Mouse (Mus musculus) spleen, postnatal 36 days (tissue): ENCODE measurements around the gene Prpf31.
A peak's percentile ranks its signal among the peaks of the same experiment; 100 is the strongest.
"Not testable (repeated sequence)": the region's sequence is repeated elsewhere in the genome, so short reads cannot be mapped to it uniquely, and the experiment has no call there.

Experiments
- DNase-seq, 2 experiments: peaks; one replicate each; pipeline ENCODE4 v3.0.0; 2022; ENCODE audit warnings: low spot score in 2 of 2, mixed read lengths in 1 of 2

Prpf31 gene

GRCm38 (mm10) chr7:3629543-3630477 is at the start of gene Prpf31, which contains the start of gene Tfpt:
Prpf31 (plus strand) TSS chr7:3629985.
Tfpt (minus strand) TSS chr7:3629929.
- peak; percentile 91 to 93 for DNase-seq

- DNase-seq: no peak
Observed at GRCm38 (mm10) chr7:3580029-3580428, 49.8 kb upstream of the Prpf31 start.

DNA sequence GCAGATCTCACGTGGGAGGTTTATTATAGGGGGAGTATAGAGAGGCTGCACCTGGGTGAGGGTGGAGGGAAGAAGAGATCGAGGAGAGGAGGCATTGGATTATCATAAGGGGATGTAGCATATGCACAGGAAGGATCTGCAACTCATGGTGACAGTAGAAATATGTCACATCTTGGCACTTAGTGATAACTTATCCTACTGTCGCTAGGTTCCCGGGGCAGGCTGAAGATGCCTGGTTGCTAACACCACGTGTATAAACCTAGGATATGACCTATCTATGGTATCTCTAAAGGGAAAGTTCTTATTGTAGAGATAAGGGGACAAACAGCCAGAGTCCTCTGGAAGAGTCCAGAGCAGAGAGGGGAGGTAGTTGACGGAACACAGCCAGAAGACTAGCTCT is 44.0 kb upstream of the Prpf31 start:
- DNase-seq: no peak

DNA sequence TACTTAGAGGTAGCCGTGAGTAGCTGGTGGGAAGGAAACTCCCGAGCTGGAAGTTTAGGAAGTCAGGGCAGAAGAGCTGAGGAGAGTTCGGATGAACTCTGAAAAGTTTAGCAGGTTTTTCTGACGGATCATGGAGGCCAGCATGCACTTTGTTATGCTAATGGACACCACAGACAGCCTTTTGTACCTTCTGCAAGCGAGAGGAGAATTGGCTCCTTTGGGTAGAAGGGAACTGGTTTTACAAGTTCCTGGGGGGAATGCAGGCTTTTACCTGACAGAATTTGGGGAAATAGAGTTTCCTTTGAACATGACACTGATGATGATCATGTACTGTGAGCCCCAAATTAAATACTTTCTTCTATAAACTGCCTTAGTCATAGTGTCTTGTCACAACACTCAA is 43.5 kb upstream of the Prpf31 start:
- no peak for DNase-seq

DNA sequence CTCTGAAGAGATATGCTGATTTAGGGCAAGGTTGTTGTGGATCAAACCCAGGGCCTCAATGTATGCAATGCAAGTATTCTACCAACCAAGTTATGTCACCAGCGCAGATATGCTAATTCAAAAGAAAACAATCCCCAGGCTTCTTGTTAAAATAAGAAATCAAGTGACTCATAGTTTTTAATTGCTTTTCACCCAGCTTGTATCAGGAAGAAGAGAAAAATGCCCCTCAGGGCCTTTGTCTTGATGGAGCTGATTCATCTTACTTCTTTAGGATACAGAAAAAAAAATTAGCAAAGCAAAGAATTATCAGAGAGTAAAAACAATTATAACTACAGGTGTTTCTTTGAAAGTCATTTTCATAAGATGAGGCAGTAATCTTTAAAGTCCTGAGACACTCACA is 42.5 kb upstream of the Prpf31 start:
- DNase-seq: no peak

GRCm38 (mm10) chr7:3590550-3590949 is 39.2 kb upstream of the Prpf31 start:
- DNase-seq: no peak

GRCm38 (mm10) chr7:3591534-3591933 is 38.3 kb upstream of the Prpf31 start:
- no peak for DNase-seq

DNA sequence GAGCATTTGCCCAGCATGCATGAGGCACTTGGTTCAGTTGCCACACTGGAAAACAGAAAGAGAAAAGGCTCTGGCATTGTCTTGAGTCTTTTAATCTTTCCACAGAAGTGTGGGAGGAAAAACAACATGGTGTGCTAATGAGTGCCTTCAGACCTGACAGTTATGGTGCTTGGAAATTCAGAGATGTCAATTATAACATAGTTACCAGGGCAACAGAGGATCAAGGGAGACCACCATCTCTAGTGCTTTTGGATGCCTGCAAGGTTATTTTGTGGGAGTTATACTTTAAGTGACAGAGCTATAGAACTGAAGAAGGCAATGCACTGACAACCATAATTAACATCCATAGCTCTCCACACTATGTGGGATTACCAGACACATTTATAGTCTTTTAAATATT is 35.9 kb upstream of the Prpf31 start:
- no peak for DNase-seq

- no peak for DNase-seq
Observed at GRCm38 (mm10) chr7:3594686-3595085, 35.1 kb upstream of the Prpf31 start.

DNA sequence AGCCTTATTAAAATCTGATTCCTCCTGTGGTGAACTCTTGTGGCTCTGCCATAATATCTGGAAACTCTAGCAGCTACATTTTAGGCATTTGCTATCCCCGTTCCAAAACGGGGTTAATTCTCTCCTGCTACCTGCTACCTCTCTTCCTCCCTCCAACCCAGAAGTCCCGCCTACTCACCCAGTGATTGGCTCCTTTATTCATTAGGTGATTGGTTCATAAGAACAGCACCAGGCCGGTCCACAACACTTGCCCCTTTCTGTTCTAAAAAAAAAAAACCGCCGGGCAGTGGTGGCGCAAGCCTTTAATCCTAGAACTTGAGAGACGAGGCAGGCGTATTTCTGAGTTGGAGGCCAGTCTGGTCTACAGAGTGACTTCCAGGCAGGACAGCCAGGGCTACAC is 34.6 kb upstream of the Prpf31 start:
- DNase-seq: peak; percentile 48 to 49

GRCm38 (mm10) chr7:3597755-3598154 is 32.0 kb upstream of the Prpf31 start:
- not testable (repeated sequence) for DNase-seq

- DNase-seq: peak; percentile 53 to 65
Observed at GRCm38 (mm10) chr7:3601119-3601518, 28.7 kb upstream of the Prpf31 start.

DNA sequence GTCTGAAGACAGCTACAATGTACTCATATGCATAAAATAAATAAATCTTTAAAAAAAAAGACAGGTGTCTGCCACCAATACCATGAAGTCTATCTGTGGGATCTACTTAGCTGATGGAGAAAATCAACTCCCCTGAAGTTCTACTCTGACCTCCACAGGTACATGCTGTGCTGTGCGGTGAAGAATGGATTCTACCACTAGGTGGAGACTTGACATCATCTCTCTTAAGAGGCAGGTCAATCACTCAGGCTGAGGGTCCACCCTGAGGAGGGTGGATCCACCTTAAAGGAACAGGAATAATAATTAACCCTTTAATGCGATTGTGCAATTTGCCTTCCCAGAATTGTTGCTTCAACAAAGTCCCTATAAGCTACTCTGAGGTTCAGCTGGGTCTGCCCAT is 23.0 kb upstream of the Prpf31 start:
- no peak for DNase-seq

- no peak for DNase-seq
Observed at GRCm38 (mm10) chr7:3607391-3607790, 22.4 kb upstream of the Prpf31 start.

GRCm38 (mm10) chr7:3608668-3609067 is 21.1 kb upstream of the Prpf31 start:
- no peak for DNase-seq

DNA sequence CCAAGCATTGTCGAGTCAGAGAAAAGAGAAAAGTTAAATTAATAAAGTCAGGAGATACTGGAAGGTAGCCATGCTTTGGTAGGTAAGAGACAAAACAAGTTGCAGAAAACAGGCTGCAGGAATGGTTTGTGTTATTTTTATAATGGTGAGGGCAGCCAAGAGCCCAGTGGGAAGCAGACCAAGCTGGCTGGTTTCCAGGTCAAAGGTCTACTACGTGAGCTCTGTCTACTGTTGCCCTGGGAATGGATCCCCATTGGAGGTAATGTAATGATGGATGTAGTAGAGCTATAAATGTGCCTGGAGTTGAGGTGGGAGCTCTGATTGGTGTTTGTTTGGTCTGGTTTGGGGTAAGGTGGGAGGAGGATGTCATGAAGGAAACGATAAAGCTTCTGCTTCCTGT is 20.7 kb upstream of the Prpf31 start:
- DNase-seq: no peak

- DNase-seq: no peak
Observed at GRCm38 (mm10) chr7:3610437-3610836, 19.3 kb upstream of the Prpf31 start.

- no peak for DNase-seq
Observed at GRCm38 (mm10) chr7:3611006-3611405, 18.8 kb upstream of the Prpf31 start.

- DNase-seq: no peak
Observed at GRCm38 (mm10) chr7:3614021-3614420, 15.8 kb upstream of the Prpf31 start.

DNA sequence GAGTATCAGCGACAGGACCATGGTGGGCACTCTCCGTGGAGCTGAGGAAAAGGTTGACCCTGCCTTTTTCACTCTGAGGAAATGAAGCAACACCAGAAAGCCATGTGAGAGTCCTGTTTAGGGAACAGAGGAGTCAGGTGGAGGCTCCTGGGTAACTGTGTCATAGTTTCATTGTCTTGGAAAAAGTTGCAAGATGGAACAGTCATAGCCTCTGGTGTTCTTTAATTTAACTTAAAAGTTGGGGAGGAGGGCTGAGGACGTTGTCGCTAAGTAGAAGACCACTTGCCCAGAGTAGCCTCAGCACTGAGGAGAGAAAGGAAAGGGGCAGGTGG is 13.8 kb upstream of the Prpf31 start, which contains the start of gene Oscar:
Gene Oscar (minus strand): TSS at position 101 of the 332 bp plus-strand sequence.
- DNase-seq: no peak

DNA sequence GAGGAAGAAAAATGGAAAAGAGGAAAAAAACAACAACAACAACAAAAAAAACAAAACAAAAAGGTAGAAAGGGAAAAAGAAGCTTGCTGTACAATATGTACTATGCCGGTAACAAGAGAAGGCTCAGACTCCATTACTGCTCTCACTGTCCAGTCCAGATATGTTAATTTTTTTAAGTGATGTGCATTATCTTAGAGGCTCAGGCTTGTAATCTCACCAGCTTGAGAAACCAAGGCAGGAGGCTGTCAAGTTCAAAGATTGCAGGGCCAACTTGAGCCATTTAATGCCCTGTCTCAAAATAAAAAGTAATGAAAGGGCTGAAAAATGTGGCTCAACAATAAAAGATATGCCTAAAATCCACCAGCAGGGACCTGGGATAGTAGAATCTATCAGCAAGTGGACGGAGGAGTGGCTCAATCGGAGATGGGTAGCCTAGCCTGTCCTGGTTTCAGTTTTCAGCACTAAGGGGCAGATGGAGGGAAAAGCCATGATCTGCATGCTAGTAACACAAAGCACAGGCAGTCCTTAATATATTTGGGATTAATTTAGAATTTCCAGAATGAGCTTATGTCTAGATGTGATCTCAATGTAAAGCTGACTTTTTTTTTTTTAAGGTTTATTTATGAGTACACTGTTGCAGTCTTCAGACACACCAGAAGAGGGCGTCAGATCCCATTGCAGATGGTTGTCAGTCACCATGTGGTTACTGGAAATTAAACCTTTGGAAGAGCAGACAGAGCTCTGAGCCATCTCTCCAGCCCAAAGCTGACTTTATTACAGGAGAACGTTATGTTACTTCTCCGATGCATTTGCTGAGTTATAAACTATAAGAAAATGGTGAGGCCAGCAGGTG is 13.2 kb upstream of the Prpf31 start:
- DNase-seq: no peak

- DNase-seq: peak; percentile 89 to 93
Observed at GRCm38 (mm10) chr7:3617242-3617995, 12.4 kb upstream of the Prpf31 start, which contains the start of gene Ndufa3. Ndufa3 (plus strand) TSS chr7:3617373.
